Mouse (Mus musculus): ENCODE measurements at regions not wholly inside any gene's neighbourhood (a gene's known extent, or its start where the extent isn't known, plus 50 kb on each side); places are given as distances from the start of the nearest gene placed in this dataset.

DNA sequence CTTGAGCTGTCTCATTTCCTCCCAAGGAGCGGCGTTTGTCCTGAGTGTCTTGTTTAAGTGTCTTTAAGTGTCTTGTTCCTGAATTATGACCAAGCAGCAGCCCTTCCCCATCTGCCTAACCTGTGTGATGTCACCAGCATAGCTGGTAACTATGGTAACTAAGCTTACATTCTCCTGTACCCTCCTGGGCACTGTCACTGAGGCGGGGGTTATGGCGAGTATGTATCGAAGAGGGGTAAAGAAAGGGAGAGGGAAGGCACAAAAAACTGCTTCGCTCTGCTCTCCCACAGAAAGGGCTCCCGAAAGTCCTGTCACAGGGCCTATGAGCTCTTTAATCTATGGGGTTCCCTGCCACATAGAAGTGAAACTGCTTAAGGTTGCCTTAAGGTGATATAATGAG is 89.6 kb downstream of the Ppp4r2 start:
- H3K4me2 ChIP-seq (replicated peaks; ENCODE audit: low read depth, low read length): no peak overlapping the region

GRCm38 (mm10) chr6:100923686-100924085 is 90.3 kb downstream of the Ppp4r2 start:
- no peak overlapping the region for H3K9ac ChIP-seq (replicated peaks; ENCODE audit: low read depth, low read length)
- no peaks in the 10 kb centered on the region for H3K9me3 ChIP-seq (ENCODE audit: control insufficient read depth, low read depth, low read length)
- 43% methylated on average over 4 of the region's 4 CpGs for WGBS
- H3K27ac ChIP-seq (ENCODE audit: low read length): no peak overlapping the region
- H3K36me3 ChIP-seq (ENCODE audit: control insufficient read depth, insufficient read depth, low read length): no peaks in the 10 kb centered on the region
- no peak overlapping the region for H3K4me2 ChIP-seq (replicated peaks; ENCODE audit: low read depth, low read length)
- H3K4me3 ChIP-seq (ENCODE audit: low read depth, low read length): no peak overlapping the region
- H3K4me1 ChIP-seq (ENCODE audit: control insufficient read depth, insufficient read depth, low read length): no peaks in the 10 kb centered on the region
- H3K27me3 ChIP-seq (ENCODE audit: control insufficient read depth, insufficient read depth, low read length): no peaks in the 10 kb centered on the region
- no peak for ATAC-seq (ENCODE audit: insufficient number of reproducible peaks, insufficient read depth, low FRiP score, low read depth)

More for the DNA sequence above, 89.6 kb downstream of the Ppp4r2 start:
- Histone ChIP-seq H3K27me3 (ENCODE audit: control insufficient read depth, insufficient read depth, low read length) (no peaks in the 10 kb centered on the region), H3K36me3 (ENCODE audit: control insufficient read depth, insufficient read depth, low read length) (no peaks in the 10 kb centered on the region), H3K4me3 (ENCODE audit: low read depth, low read length) (no peak overlapping the region), H3K9me3 (ENCODE audit: control insufficient read depth, low read depth, low read length) (no peaks in the 10 kb centered on the region), H3K27ac (ENCODE audit: low read length) (no peak overlapping the region), H3K4me1 (ENCODE audit: control insufficient read depth, insufficient read depth, low read length) (no peaks in the 10 kb centered on the region), H3K9ac (replicated peaks; ENCODE audit: low read depth, low read length) (no peak overlapping the region)
- 50% methylated on average over 7 of the region's 7 CpGs for WGBS
- no peak for ATAC-seq (ENCODE audit: insufficient number of reproducible peaks, insufficient read depth, low FRiP score, low read depth)

DNA sequence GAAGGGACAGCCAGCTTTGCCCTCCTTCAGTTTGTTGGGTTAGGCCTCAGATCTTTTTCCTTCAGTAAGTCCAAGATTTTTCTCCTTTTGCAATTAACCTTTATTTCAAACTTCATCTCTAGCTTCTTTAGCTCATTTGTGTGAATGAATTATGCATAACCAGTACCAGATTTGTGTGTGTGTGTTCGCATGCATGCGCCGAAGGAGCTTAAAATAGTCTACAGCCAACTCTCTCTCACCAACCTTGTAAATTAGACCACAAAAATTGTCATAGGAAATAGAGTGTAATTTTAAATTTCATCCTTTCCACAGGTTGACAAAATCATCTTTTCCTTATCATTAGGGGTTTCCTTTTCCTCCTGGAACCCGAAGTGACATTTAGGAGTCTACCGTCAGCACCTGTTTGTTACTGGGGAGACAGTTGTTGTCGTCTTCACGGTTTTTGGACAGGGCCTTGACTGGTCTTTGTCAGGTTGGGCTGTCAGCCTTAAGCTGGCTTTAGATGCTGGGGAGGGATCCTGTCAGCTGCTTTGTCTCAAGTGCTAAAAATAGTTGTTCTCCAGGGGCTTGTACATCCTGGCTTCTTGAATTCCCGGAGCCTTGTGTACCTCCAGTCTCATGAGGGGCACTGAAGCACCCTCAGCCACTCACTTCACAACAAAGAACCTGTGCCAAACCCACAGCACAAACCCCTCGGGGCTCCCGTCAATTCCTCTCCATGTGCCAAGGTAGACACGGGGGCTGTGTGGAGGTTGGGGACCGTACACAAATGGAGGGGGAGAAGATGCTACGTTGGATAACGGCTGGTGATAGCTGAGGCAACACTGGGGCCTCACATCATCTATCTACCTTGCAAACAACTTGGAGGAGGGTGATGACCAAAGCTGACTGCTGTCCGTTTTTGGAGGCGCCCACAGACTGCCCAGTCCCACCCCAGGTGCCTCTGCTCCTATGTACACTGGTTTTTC is 95.7 kb downstream of the Ppp4r2 start:
- Histone ChIP-seq H3K4me2 (replicated peaks; ENCODE audit: low read depth, low read length) (no peak overlapping the region), H3K9me3 (ENCODE audit: control insufficient read depth, low read depth, low read length) (no peaks in the 10 kb centered on the region), H3K4me1 (ENCODE audit: control insufficient read depth, insufficient read depth, low read length) (peaks cover 19% of the 10 kb centered on the region), H3K27ac (ENCODE audit: low read length) (no peak overlapping the region), H3K36me3 (ENCODE audit: control insufficient read depth, insufficient read depth, low read length) (no peaks in the 10 kb centered on the region), H3K27me3 (ENCODE audit: control insufficient read depth, insufficient read depth, low read length) (no peaks in the 10 kb centered on the region), H3K9ac (replicated peaks; ENCODE audit: low read depth, low read length) (no peak overlapping the region), H3K4me3 (ENCODE audit: low read depth, low read length) (no peak overlapping the region)
- WGBS: 66% methylated on average over 16 of the region's 16 CpGs
- ATAC-seq (ENCODE audit: insufficient number of reproducible peaks, insufficient read depth, low FRiP score, low read depth): no peak

- no peak overlapping the region for H3K4me3 ChIP-seq (ENCODE audit: low read depth, low read length)
- H3K27ac ChIP-seq (ENCODE audit: low read length): no peak overlapping the region
- no peaks in the 10 kb centered on the region for H3K27me3 ChIP-seq (ENCODE audit: control insufficient read depth, insufficient read depth, low read length)
- ATAC-seq (ENCODE audit: insufficient number of reproducible peaks, insufficient read depth, low FRiP score, low read depth): no peak
- no peaks in the 10 kb centered on the region for H3K36me3 ChIP-seq (ENCODE audit: control insufficient read depth, insufficient read depth, low read length)
- no peak overlapping the region for H3K9ac ChIP-seq (replicated peaks; ENCODE audit: low read depth, low read length)
- H3K4me2 ChIP-seq (replicated peaks; ENCODE audit: low read depth, low read length): no peak overlapping the region
- H3K9me3 ChIP-seq (ENCODE audit: control insufficient read depth, low read depth, low read length): no peaks in the 10 kb centered on the region
- H3K4me1 ChIP-seq (ENCODE audit: control insufficient read depth, insufficient read depth, low read length): peaks cover 19% of the 10 kb centered on the region
- 28% methylated on average over 10 of the region's 10 CpGs for WGBS
These were observed 96.4 kb downstream of the Ppp4r2 start for GRCm38 (mm10) chr6:100929759-100930358.

DNA sequence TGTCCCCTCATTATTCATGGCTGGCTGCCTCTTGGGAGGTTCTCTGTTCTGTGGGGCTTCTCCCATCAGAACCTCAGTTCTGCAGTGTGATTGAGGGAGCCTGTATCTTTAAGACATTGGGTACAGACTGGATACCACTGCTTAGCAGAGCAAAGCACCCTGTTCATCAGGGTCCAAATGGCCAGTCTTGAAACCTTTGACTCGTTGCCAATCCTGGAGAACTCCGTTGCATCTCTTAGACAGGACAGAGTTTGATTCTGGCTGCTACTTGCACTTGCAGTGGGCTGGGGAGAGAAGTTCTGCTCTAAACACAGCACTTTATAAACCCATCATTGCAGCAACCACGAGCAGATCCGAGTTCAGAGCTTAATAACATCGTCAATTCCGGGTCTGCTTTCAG is 97.3 kb downstream of the Ppp4r2 start:
- H3K27ac ChIP-seq (ENCODE audit: low read length): no peak overlapping the region
- H3K36me3 ChIP-seq (ENCODE audit: control insufficient read depth, insufficient read depth, low read length): no peaks in the 10 kb centered on the region
- no peaks in the 10 kb centered on the region for H3K27me3 ChIP-seq (ENCODE audit: control insufficient read depth, insufficient read depth, low read length)
- H3K4me2 ChIP-seq (replicated peaks; ENCODE audit: low read depth, low read length): no peak overlapping the region
- no peak overlapping the region for H3K4me3 ChIP-seq (ENCODE audit: low read depth, low read length)
- WGBS: 77% methylated on average over 6 of the region's 6 CpGs
- H3K4me1 ChIP-seq (ENCODE audit: control insufficient read depth, insufficient read depth, low read length): peaks cover 19% of the 10 kb centered on the region
- no peak overlapping the region for H3K9ac ChIP-seq (replicated peaks; ENCODE audit: low read depth, low read length)
- no peaks in the 10 kb centered on the region for H3K9me3 ChIP-seq (ENCODE audit: control insufficient read depth, low read depth, low read length)
- ATAC-seq (ENCODE audit: insufficient number of reproducible peaks, insufficient read depth, low FRiP score, low read depth): no peak

DNA sequence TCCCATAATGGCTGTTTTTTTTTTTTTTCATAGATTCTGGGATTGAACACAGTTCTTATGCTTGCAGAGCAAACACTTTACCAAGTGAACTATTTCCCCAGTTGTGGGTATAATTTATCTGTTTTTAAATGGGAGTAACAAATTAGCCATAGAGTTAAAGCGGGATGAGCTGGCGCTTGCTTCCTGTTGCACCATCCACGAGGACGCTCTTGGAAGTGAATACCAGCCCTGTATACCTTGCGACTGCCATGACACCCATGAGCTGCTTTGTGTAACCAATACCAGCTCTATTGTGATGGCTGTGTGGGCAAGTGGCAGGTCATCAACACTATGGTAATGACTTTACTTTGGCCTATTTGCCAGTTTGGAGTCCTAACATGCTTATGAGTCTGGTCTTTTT is 101.0 kb downstream of the Ppp4r2 start:
- Histone ChIP-seq H3K9me3 (ENCODE audit: control insufficient read depth, low read depth, low read length) (no peaks in the 10 kb centered on the region), H3K4me1 (ENCODE audit: control insufficient read depth, insufficient read depth, low read length) (peaks cover 16% of the 10 kb centered on the region), H3K27me3 (ENCODE audit: control insufficient read depth, insufficient read depth, low read length) (no peaks in the 10 kb centered on the region), H3K36me3 (ENCODE audit: control insufficient read depth, insufficient read depth, low read length) (no peaks in the 10 kb centered on the region), H3K4me3 (ENCODE audit: low read depth, low read length) (no peak overlapping the region), H3K4me2 (replicated peaks; ENCODE audit: low read depth, low read length) (no peak overlapping the region), H3K9ac (replicated peaks; ENCODE audit: low read depth, low read length) (no peak overlapping the region), H3K27ac (ENCODE audit: low read length) (no peak overlapping the region)
- no peak for ATAC-seq (ENCODE audit: insufficient number of reproducible peaks, insufficient read depth, low FRiP score, low read depth)
- 85% methylated on average over 5 of the region's 5 CpGs for WGBS

GRCm38 (mm10) chr6:100937802-100938201 is 104.4 kb downstream of the Ppp4r2 start:
- Histone ChIP-seq H3K4me2 (replicated peaks; ENCODE audit: low read depth, low read length) (no peak overlapping the region), H3K4me3 (ENCODE audit: low read depth, low read length) (no peak overlapping the region), H3K9ac (replicated peaks; ENCODE audit: low read depth, low read length) (no peak overlapping the region), H3K27me3 (ENCODE audit: control insufficient read depth, insufficient read depth, low read length) (no peaks in the 10 kb centered on the region), H3K36me3 (ENCODE audit: control insufficient read depth, insufficient read depth, low read length) (no peaks in the 10 kb centered on the region), H3K27ac (ENCODE audit: low read length) (no peak overlapping the region), H3K9me3 (ENCODE audit: control insufficient read depth, low read depth, low read length) (no peaks in the 10 kb centered on the region), H3K4me1 (ENCODE audit: control insufficient read depth, insufficient read depth, low read length) (no peaks in the 10 kb centered on the region)
- ATAC-seq (ENCODE audit: insufficient number of reproducible peaks, insufficient read depth, low FRiP score, low read depth): no peak
- 83% methylated on average over 1 of the region's 1 CpGs for WGBS

DNA sequence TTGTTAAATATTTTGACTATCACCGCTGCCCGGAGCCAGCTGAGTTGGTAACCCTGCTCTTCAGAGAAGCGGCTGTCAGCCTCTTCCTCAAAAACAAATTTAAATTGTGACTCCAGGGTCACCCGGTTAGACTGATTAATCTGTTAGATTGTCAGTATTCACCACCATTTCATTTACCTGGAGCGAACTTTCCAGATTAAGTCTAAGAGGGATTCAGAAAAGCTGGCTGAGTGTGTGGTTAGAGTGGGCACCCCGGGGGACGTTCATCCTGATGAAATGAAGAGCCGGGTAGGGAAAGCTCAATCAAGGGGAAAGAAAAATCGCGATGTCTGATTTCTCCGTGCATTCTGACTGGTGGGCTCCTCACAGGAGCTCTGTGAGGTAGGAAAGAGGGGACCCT is 105.0 kb downstream of the Ppp4r2 start:
- H3K4me1 ChIP-seq (ENCODE audit: control insufficient read depth, insufficient read depth, low read length): no peaks in the 10 kb centered on the region
- H3K27me3 ChIP-seq (ENCODE audit: control insufficient read depth, insufficient read depth, low read length): no peaks in the 10 kb centered on the region
- H3K4me2 ChIP-seq (replicated peaks; ENCODE audit: low read depth, low read length): no peak overlapping the region
- ATAC-seq (ENCODE audit: insufficient number of reproducible peaks, insufficient read depth, low FRiP score, low read depth): no peak
- H3K4me3 ChIP-seq (ENCODE audit: low read depth, low read length): no peak overlapping the region
- no peaks in the 10 kb centered on the region for H3K36me3 ChIP-seq (ENCODE audit: control insufficient read depth, insufficient read depth, low read length)
- WGBS: 67% methylated on average over 11 of the region's 11 CpGs
- H3K27ac ChIP-seq (ENCODE audit: low read length): no peak overlapping the region
- no peak overlapping the region for H3K9ac ChIP-seq (replicated peaks; ENCODE audit: low read depth, low read length)
- no peaks in the 10 kb centered on the region for H3K9me3 ChIP-seq (ENCODE audit: control insufficient read depth, low read depth, low read length)

All from stomach, embryonic 14.5 days (tissue).